Mouse (Mus musculus) megakaryocyte, embryonic 14.5 days (primary cell): ENCODE results near the gene Gemin8. TPM values are rescaled to one million over a fixed set of nuclear protein-coding genes. Genes with fewer than 3 reads are reported as not detected.

ENCODE experiments used
- H3K27me3 ChIP-seq: replicated peaks from 2 replicates; pipeline ENCODE3; 2012; ENCODE audit warnings: inconsistent platforms
- H3K36me3 ChIP-seq: replicated peaks from 2 replicates; pipeline ENCODE3; 2012; ENCODE audit warnings: low read length, inconsistent platforms, mixed read lengths
- H3K4me1 ChIP-seq: 2 replicates; pipeline ENCODE4 v1.6.1; 2012; ENCODE audit warnings: inconsistent platforms
- H3K4me3 ChIP-seq: replicated peaks from 2 replicates; pipeline ENCODE3; 2012; ENCODE audit warnings: moderate library complexity, mild to moderate bottlenecking, inconsistent platforms
- H3K9me3 ChIP-seq: 2 replicates; pipeline ENCODE4 v1.6.1; 2012; ENCODE audit warnings: inconsistent platforms
- FLI1 ChIP-seq: IDR thresholded peaks from 2 replicates; pipeline ENCODE4 v1.6.1; 2012; ENCODE audit warnings: low read length, inconsistent platforms, mixed read lengths
- GATA1 ChIP-seq: IDR thresholded peaks from 3 replicates; pipeline ENCODE4 v1.6.1; 2012; ENCODE audit warnings: mixed read lengths, low read length, inconsistent platforms, borderline replicate concordance
- polyA plus RNA-seq: library from polyadenylated mRNA; stranded (reverse); fragments of >175 nt; gene quantifications from 2 replicates; pipeline ENCODE4 v1.2.3, GENCODE M21; 2012; ENCODE audit warnings: low replicate concordance; ENCODE audit not compliant: insufficient read depth

Gemin8 gene
- polyA plus RNA-seq, 1 experiment = 4.3 TPM

DNA sequence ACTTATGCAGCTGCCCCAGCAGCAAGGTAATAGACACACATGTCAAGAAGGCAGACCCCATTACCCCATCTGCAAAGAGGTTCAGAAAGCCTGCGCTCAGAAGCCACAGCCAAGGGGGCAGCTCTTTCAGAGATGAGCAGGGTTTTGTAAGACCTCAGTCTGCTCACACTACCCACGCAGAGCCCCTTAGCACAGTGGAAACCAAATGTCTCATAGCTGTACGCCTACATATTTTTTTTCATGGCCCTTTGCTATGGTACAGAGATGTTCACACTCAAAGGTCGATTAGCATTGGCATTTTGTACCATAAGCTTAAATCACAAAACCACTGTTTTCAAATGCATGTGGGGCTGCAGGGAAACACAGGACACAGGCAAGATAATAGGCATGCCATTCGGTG is 56.6 kb downstream of the Gemin8 start:
- Histone ChIP-seq H3K36me3 (no peaks in the 10 kb centered on the region), H3K4me1 (no peaks in the 10 kb centered on the region)
- TF ChIP-seq GATA1 = no peak
- TF ChIP-seq FLI1 = no peak

GRCm38 (mm10) chrX:166229750-166230149 is 59.5 kb downstream of the Gemin8 start:
- TF ChIP-seq FLI1 (no peak), GATA1 (no peak)
- H3K4me1 ChIP-seq = no peaks in the 10 kb centered on the region
- no peak overlapping the region for H3K4me3 ChIP-seq
- no peaks in the 10 kb centered on the region for H3K36me3 ChIP-seq
- H3K9me3 ChIP-seq = no peaks in the 10 kb centered on the region
- peaks cover 29% of the 10 kb centered on the region for H3K27me3 ChIP-seq

More for the DNA sequence above, 56.6 kb downstream of the Gemin8 start:
- Histone ChIP-seq H3K4me3 (no peak overlapping the region), H3K9me3 (no peaks in the 10 kb centered on the region), H3K27me3 (peaks cover 28% of the 10 kb centered on the region)

GRCm38 (mm10) chrX:166230515-166231267 is 60.4 kb downstream of the Gemin8 start:
- Histone ChIP-seq H3K4me1 (no peaks in the 10 kb centered on the region), H3K4me3 (no peak overlapping the region), H3K9me3 (no peaks in the 10 kb centered on the region), H3K36me3 (no peaks in the 10 kb centered on the region), H3K27me3 (peaks cover 24% of the 10 kb centered on the region)
- no peak for TF ChIP-seq FLI1
- TF ChIP-seq GATA1 = no peak

GRCm38 (mm10) chrX:166236131-166236530 is 65.9 kb downstream of the Gemin8 start:
- no peak for TF ChIP-seq GATA1
- Histone ChIP-seq H3K36me3 (no peaks in the 10 kb centered on the region), H3K4me1 (peaks cover 11% of the 10 kb centered on the region), H3K9me3 (peaks cover 7% of the 10 kb centered on the region; the same call in 1 of the 2 replicates), H3K27me3 (peaks cover 48% of the 10 kb centered on the region), H3K4me3 (no peak overlapping the region)

DNA sequence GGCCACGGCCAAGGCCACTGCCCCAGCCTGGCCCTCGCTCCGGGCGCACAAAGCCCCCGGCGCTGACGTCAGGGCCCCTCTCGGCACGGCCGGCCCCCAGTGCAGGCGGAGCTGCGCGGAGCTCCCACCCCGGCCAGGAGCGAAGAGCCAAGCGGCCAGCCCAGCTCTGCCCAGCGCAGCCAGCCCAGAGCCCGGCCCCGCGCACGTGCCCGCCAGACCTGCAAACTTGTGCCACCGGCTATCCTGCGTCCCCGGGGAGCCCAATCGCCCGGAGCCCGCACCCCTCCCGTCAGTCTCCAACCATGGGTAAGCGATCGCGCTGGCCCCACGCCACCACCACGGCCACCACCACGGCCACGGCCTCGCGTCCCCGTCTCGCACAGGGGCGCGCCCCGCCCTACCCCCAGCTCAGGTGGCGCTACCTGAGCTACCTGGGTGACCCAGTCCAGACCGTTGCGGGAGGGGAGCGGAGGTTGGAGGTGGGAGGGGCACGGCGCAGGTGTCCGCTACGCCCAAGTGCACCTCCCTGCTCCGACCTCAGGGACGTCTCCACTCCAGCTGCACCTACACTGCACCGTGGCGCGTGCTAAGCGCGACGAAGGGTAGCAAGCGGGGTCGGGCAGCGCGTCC is 68.7 kb downstream of the Gemin8 start, which contains the start of gene Gpm6b:
Gpm6b (plus strand) TSS at position 81 of the 630 bp plus-strand sequence.
- H3K4me1 ChIP-seq = peaks cover 11% of the 10 kb centered on the region
- H3K36me3 ChIP-seq = no peaks in the 10 kb centered on the region
- H3K9me3 ChIP-seq = peaks cover 7% of the 10 kb centered on the region; the same call in 1 of the 2 replicates
- peaks cover 50% of the 10 kb centered on the region for H3K27me3 ChIP-seq
- TF ChIP-seq GATA1 (no peak), FLI1 (no peak)
- H3K4me3 ChIP-seq = peak within 1 kb of the TSS; percentile 91

GRCm38 (mm10) chrX:166239520-166239919 is 69.3 kb downstream of the Gemin8 start:
- TF ChIP-seq GATA1 (no peak), FLI1 (no peak)
- peaks cover 7% of the 10 kb centered on the region; the same call in 1 of the 2 replicates for H3K9me3 ChIP-seq
- peak overlapping the region; percentile 91 for H3K4me3 ChIP-seq
- H3K27me3 ChIP-seq = peaks cover 52% of the 10 kb centered on the region
- no peaks in the 10 kb centered on the region for H3K36me3 ChIP-seq
- H3K4me1 ChIP-seq = peaks cover 11% of the 10 kb centered on the region

Other genes starting within 250 kb of the Gemin8 start
- not detected in 2 replicates for gene Gpm6b, start 68.5 kb downstream of the Gemin8 start, polyA plus RNA-seq